Mouse (Mus musculus) CH12.LX (cell line): ENCODE data around the gene Cyp1b1. TPM values are rescaled to one million over a fixed set of nuclear protein-coding genes. Genes with fewer than 3 reads are reported as not detected.

Source experiments
- DNase-seq: peaks from one replicate; pipeline ENCODE4 v3.0.0-alpha.2; 2013; ENCODE audit errors: extremely low read depth
- H3K27ac ChIP-seq: 2 replicates; pipeline ENCODE4 v1.5.1; 2012; ENCODE audit warnings: low read depth, mild to moderate bottlenecking, control low read depth, moderate library complexity; ENCODE audit not compliant: insufficient read depth
- H3K27me3 ChIP-seq: replicated peaks from 2 replicates; pipeline ENCODE3; 2012; ENCODE audit warnings: inconsistent platforms
- H3K36me3 ChIP-seq, 2 experiments: replicated peaks in 1 of 2; 2 replicates each; pipeline versions ENCODE3 to v1.6.1; 2012; ENCODE audit warnings: inconsistent platforms in 1 of 2, low read length in 1 of 2, mild to moderate bottlenecking in 1 of 2, mixed read lengths in 1 of 2, moderate library complexity in 1 of 2; ENCODE audit not compliant: control insufficient read depth in 1 of 2, insufficient read depth in 1 of 2
- H3K4me1 ChIP-seq, 2 experiments: 2 replicates each; pipeline ENCODE4 v1.6.1; 2012; ENCODE audit warnings: inconsistent platforms in 1 of 2, moderate library complexity in 1 of 2; ENCODE audit not compliant: insufficient read depth in 2 of 2, control insufficient read depth in 1 of 2
- H3K4me2 ChIP-seq: 2 replicates; pipeline ENCODE4 v1.6.1; 2012; ENCODE audit warnings: low read depth, mild to moderate bottlenecking, control low read depth; ENCODE audit not compliant: poor library complexity, insufficient read depth, severe bottlenecking
- H3K4me3 ChIP-seq, 3 experiments: fragments of 150-350 bp in 1 of 3; sonication (generic) in 1 of 3; replicated peaks in 1 of 3; 2 replicates each; pipeline versions ENCODE3 to v1.5.1; 2011 to 2012; ENCODE audit warnings: low read depth in 2 of 3, low read length in 2 of 3, mild to moderate bottlenecking in 2 of 3, moderate library complexity in 2 of 3, control low read depth in 1 of 3, improper control_type of control experiment in 1 of 3, inconsistent platforms in 1 of 3, mixed read lengths in 1 of 3; ENCODE audit not compliant: poor library complexity in 1 of 3
- H3K79me2 ChIP-seq: replicated peaks from 2 replicates; pipeline ENCODE4 v1.6.1; 2012; ENCODE audit warnings: mild to moderate bottlenecking, moderate library complexity; ENCODE audit not compliant: control insufficient read depth, poor library complexity, insufficient read depth, severe bottlenecking; ENCODE audit errors: extremely low read depth
- H3K9ac ChIP-seq: 2 replicates; pipeline ENCODE4 v1.6.1; 2012; ENCODE audit warnings: low read depth, mild to moderate bottlenecking, control low read depth, moderate library complexity; ENCODE audit not compliant: insufficient read depth
- H3K9me3 ChIP-seq: replicated peaks from 2 replicates; pipeline ENCODE3; 2012; ENCODE audit warnings: low read length, inconsistent platforms, mixed read lengths
- ELF1 ChIP-seq: IDR thresholded peaks from 2 replicates; pipeline ENCODE4 v1.6.1; 2014; ENCODE audit warnings: low read depth, mild to moderate bottlenecking, inconsistent platforms, low read length, improper control_type of control experiment
- ETS1 ChIP-seq: conservative IDR thresholded peaks from 2 replicates; pipeline ENCODE4 v1.6.1; 2012; ENCODE audit warnings: low read depth, mild to moderate bottlenecking, inconsistent platforms, low read length, improper control_type of control experiment, moderate library complexity
- IRF4 ChIP-seq: IDR thresholded peaks from 2 replicates; pipeline ENCODE4 v1.6.1; 2014; ENCODE audit warnings: low read depth, mild to moderate bottlenecking, inconsistent platforms, low read length, improper control_type of control experiment
- JUN ChIP-seq: IDR thresholded peaks from 2 replicates; pipeline ENCODE4 v1.6.1; 2011; ENCODE audit warnings: low read depth, mild to moderate bottlenecking, low read length, improper control_type of control experiment, moderate library complexity; ENCODE audit not compliant: insufficient read depth
- JUND ChIP-seq: conservative IDR thresholded peaks from 2 replicates; pipeline ENCODE4 v1.6.1; 2011; ENCODE audit warnings: low read depth, low read length, improper control_type of control experiment
- KAT2A ChIP-seq: IDR thresholded peaks from 2 replicates; pipeline ENCODE4 v1.6.1; 2012; ENCODE audit warnings: low read length, improper control_type of control experiment, inconsistent platforms; ENCODE audit not compliant: insufficient replicate concordance
- MAFK ChIP-seq: IDR thresholded peaks from 2 replicates; pipeline ENCODE4 v1.6.1; 2011; ENCODE audit warnings: low read length, improper control_type of control experiment; ENCODE audit not compliant: insufficient replicate concordance
- MAX ChIP-seq: IDR thresholded peaks from 2 replicates; pipeline ENCODE4 v1.6.1; 2011; ENCODE audit warnings: low read length, improper control_type of control experiment
- PAX5 ChIP-seq: IDR thresholded peaks from 2 replicates; pipeline ENCODE4 v1.6.1; 2012; ENCODE audit warnings: low read length, inconsistent platforms, mixed read lengths
- RCOR1 ChIP-seq: conservative IDR thresholded peaks from 2 replicates; pipeline ENCODE4 v1.6.1; 2012; ENCODE audit warnings: low read depth, mild to moderate bottlenecking, inconsistent platforms, low read length, improper control_type of control experiment
- SMC3 ChIP-seq: IDR thresholded peaks from 2 replicates; pipeline ENCODE4 v1.6.1; 2011; ENCODE audit warnings: low read depth, low read length, improper control_type of control experiment
- TBP ChIP-seq: conservative IDR thresholded peaks from 2 replicates; pipeline ENCODE4 v1.6.1; 2011; ENCODE audit warnings: low read depth, low read length, improper control_type of control experiment
- TCF12 ChIP-seq: IDR thresholded peaks from 2 replicates; pipeline ENCODE4 v1.6.1; 2014; ENCODE audit warnings: low read depth, mild to moderate bottlenecking, inconsistent platforms, low read length, improper control_type of control experiment
- USF1 ChIP-seq: IDR thresholded peaks from 2 replicates; pipeline ENCODE4 v1.6.1; 2014; ENCODE audit warnings: low read depth, mild to moderate bottlenecking, inconsistent platforms, low read length, improper control_type of control experiment
- USF2 ChIP-seq: conservative IDR thresholded peaks from 2 replicates; pipeline ENCODE4 v1.6.1; 2011; ENCODE audit warnings: low read depth, low read length, improper control_type of control experiment
- ZC3H11A ChIP-seq: IDR thresholded peaks from 2 replicates; pipeline ENCODE4 v1.6.1; 2012; ENCODE audit warnings: low read depth, mild to moderate bottlenecking, inconsistent platforms, low read length, improper control_type of control experiment
- ZNF384 ChIP-seq: IDR thresholded peaks from 2 replicates; pipeline ENCODE4 v1.6.1; 2012; ENCODE audit warnings: low read depth, low read length, improper control_type of control experiment, inconsistent platforms
- dilution Hi-C: fragments of 300-500 bp; cut with MboI; formaldehyde crosslinking; loops from 2 replicates; pipeline ENCODE4 v1.14.3; 2020; ENCODE audit warnings: low sequenced_read_pairs; ENCODE audit not compliant: extremely low pct_unique_long_range_greater_than_20kb, extremely low pct_ligation_motif_present
- in situ Hi-C: fragments of 300-500 bp; cut with MboI; formaldehyde crosslinking; loops from 3 replicates; pipeline ENCODE4 v1.14.3; 2019; ENCODE audit warnings: low sequenced_read_pairs, low pct_ligation_motif_present, low pct_unique_long_range_greater_than_20kb, mixed read lengths
- polyA plus RNA-seq: library from polyadenylated mRNA; unstranded; fragments of >175 nt; gene quantifications from 2 replicates; pipeline ENCODE4 v1.2.1, GENCODE M21; 2012; ENCODE audit warnings: low read depth; ENCODE audit not compliant: insufficient read length
- total RNA-seq, 2 experiments: library from RNA; depleted of rRNA; stranded (reverse); fragments of 300-350 nt in 1 of 2; fragments of >200 nt in 1 of 2; gene quantifications; 2 replicates each; pipeline ENCODE4 v1.2.3; 2012 to 2014

The Cyp1b1 gene
- total and polyA plus RNA-seq, 3 experiments = not detected

GRCm38 (mm10) chr17:79730988-79731387, 16.1 kb upstream of the Cyp1b1 start:
- H3K4me2 ChIP-seq = no peak overlapping the region
- no peak overlapping the region for H3K27ac ChIP-seq
- H3K79me2 ChIP-seq = no peaks in the 10 kb centered on the region
- in situ Hi-C loops = no loop called here
- peaks cover 3 to 15% of the 10 kb centered on the region in 2 experiments; a peak in 2 of 4 replicates for H3K4me1 ChIP-seq
- no peaks in the 10 kb centered on the region for H3K36me3 ChIP-seq
- H3K9me3 ChIP-seq = no peaks in the 10 kb centered on the region
- H3K27me3 ChIP-seq = no peaks in the 10 kb centered on the region
- DNase-seq = no peak
- dilution Hi-C loops = no loop called here
- TF ChIP-seq SMC3 (no peak), ZC3H11A (no peak), USF2 (no peak), ETS1 (no peak), KAT2A (no peak), RCOR1 (no peak), MAX (no peak)
- no peak overlapping the region for H3K9ac ChIP-seq
- no peak overlapping the region for H3K4me3 ChIP-seq

- no peaks in the 10 kb centered on the region for H3K36me3 ChIP-seq
- H3K4me3 ChIP-seq = no peak overlapping the region
- dilution Hi-C loops = no loop called here
- H3K4me2 ChIP-seq = no peak overlapping the region
- TF ChIP-seq JUN (no peak), MAFK (no peak), TCF12 (no peak), IRF4 (no peak), TBP (no peak), KAT2A (no peak), USF1 (no peak), ELF1 (no peak), JUND (no peak), USF2 (no peak), MAX (no peak), PAX5 (no peak), ZNF384 (no peak)
- peaks cover 3 to 15% of the 10 kb centered on the region in 2 experiments; a peak in 2 of 4 replicates for H3K4me1 ChIP-seq
- no peaks in the 10 kb centered on the region for H3K9me3 ChIP-seq
- H3K27ac ChIP-seq = no peak overlapping the region
- H3K9ac ChIP-seq = no peak overlapping the region
- H3K79me2 ChIP-seq = no peaks in the 10 kb centered on the region
- in situ Hi-C loops = no loop called here
- H3K27me3 ChIP-seq = no peaks in the 10 kb centered on the region
- no peak for DNase-seq
Observed at GRCm38 (mm10) chr17:79728585-79729503, 14.0 kb upstream of the Cyp1b1 start.
